Mouse (Mus musculus) heart, embryonic 15.5 days (tissue): ENCODE measurements around the gene Senp6. TPM values are rescaled to one million over a fixed set of nuclear protein-coding genes. Genes with fewer than 3 reads are reported as not detected.
A peak's percentile ranks its signal among the peaks of the same experiment; 100 is the strongest.

Source experiments
- ATAC-seq: fragments of 200-750 bp; cut with Nextera tagmentation; replicated peaks from 2 replicates; pipeline ENCODE4 v1.8.0; 2017; ENCODE audit warnings: low read depth, moderate TSS enrichment; ENCODE audit not compliant: insufficient number of reproducible peaks, insufficient read depth, low FRiP score
- H3K27ac ChIP-seq: fragments of 300-500 bp; sonication (generic); 2 replicates; pipeline ENCODE4 v1.5.1; 2015; ENCODE audit warnings: mild to moderate bottlenecking, inconsistent platforms
- H3K27me3 ChIP-seq: fragments of 300-500 bp; sonication (generic); 2 replicates; pipeline ENCODE4 v1.6.1; 2015; ENCODE audit warnings: inconsistent platforms
- H3K36me3 ChIP-seq: fragments of 300-500 bp; sonication (generic); 2 replicates; pipeline ENCODE4 v1.6.1; 2015; ENCODE audit warnings: mild to moderate bottlenecking, inconsistent platforms
- H3K4me1 ChIP-seq: fragments of 300-500 bp; sonication (generic); replicated peaks from 2 replicates; pipeline ENCODE4 v1.6.1; 2015; ENCODE audit warnings: inconsistent platforms
- H3K4me2 ChIP-seq: fragments of 300-500 bp; sonication (generic); 2 replicates; pipeline ENCODE4 v1.6.1; 2015; ENCODE audit warnings: inconsistent platforms, mild to moderate bottlenecking, moderate library complexity
- H3K4me3 ChIP-seq: fragments of 300-500 bp; sonication (generic); 2 replicates; pipeline ENCODE4 v1.5.1; 2015; ENCODE audit warnings: mild to moderate bottlenecking, inconsistent platforms
- H3K9ac ChIP-seq: fragments of 300-500 bp; sonication (generic); 2 replicates; pipeline ENCODE4 v1.6.1; 2015; ENCODE audit warnings: mild to moderate bottlenecking, inconsistent platforms
- H3K9me3 ChIP-seq: fragments of 300-500 bp; sonication (generic); replicated peaks from 2 replicates; pipeline ENCODE4 v1.6.1; 2016; ENCODE audit warnings: inconsistent platforms
- WGBS: fragments of 180-500 bp; shearing (Covaris S2); methylation state at CpG from one replicate; pipeline ENCODE4 v1.1.7; 2015; ENCODE audit warnings: mixed read lengths; 5-methylcytosine and 5-hydroxymethylcytosine counted together
- polyA plus RNA-seq: library from polyadenylated mRNA; unstranded; fragments of >200 nt; fragmentation: Nextera tagmentation; extraction: Ambion mirVana; gene quantifications from 2 replicates; pipeline ENCODE4 v1.2.1, GENCODE M21; 2015

The Senp6 gene
- polyA plus RNA-seq, 1 experiment from 2014 or later = 33.5 TPM

- WGBS = 76% methylated on average over 4 of the region's 4 CpGs
- H3K4me2 ChIP-seq = no peak overlapping the region
- peaks cover 10% of the 10 kb centered on the region; the same call in 1 of the 2 replicates for H3K4me1 ChIP-seq
- H3K27me3 ChIP-seq = no peaks in the 10 kb centered on the region
- no peak overlapping the region for H3K27ac ChIP-seq
- H3K4me3 ChIP-seq = no peak overlapping the region
- ATAC-seq = no peak
- H3K9ac ChIP-seq = no peak overlapping the region
- H3K36me3 ChIP-seq = no peaks in the 10 kb centered on the region
- H3K9me3 ChIP-seq = no peaks in the 10 kb centered on the region
These were observed 94.7 kb downstream of the Senp6 start for GRCm38 (mm10) chr9:80161451-80161850.

- Histone ChIP-seq H3K9me3 (no peaks in the 10 kb centered on the region), H3K36me3 (no peaks in the 10 kb centered on the region), H3K27ac (no peak overlapping the region), H3K4me1 (peaks cover 10% of the 10 kb centered on the region; the same call in 1 of the 2 replicates), H3K4me3 (no peak overlapping the region), H3K27me3 (no peaks in the 10 kb centered on the region), H3K4me2 (no peak overlapping the region), H3K9ac (no peak overlapping the region)
- WGBS = 74% methylated on average over 4 of the region's 4 CpGs
- ATAC-seq = no peak
These were observed 96.5 kb downstream of the Senp6 start for GRCm38 (mm10) chr9:80163126-80163723.

GRCm38 (mm10) chr9:80164191-80164590, 97.5 kb downstream of the Senp6 start:
- H3K4me3 ChIP-seq = peak overlapping the region; percentile 72
- WGBS = 2% methylated on average over 13 of the region's 13 CpGs
- H3K9me3 ChIP-seq = no peaks in the 10 kb centered on the region
- ATAC-seq = no peak
- no peaks in the 10 kb centered on the region for H3K36me3 ChIP-seq
- peaks cover 10% of the 10 kb centered on the region; the same call in 1 of the 2 replicates for H3K4me1 ChIP-seq
- peak overlapping the region; percentile 85 for H3K4me2 ChIP-seq
- H3K27ac ChIP-seq = peak overlapping the region; percentile 92
- H3K9ac ChIP-seq = peak overlapping the region; percentile 47; the same call in 1 of the 2 replicates
- no peaks in the 10 kb centered on the region for H3K27me3 ChIP-seq

- H3K9ac ChIP-seq = peak within 1 kb of the TSS; percentile 81
- ATAC-seq = peak; percentile 99
- no peaks in the 10 kb centered on the region for H3K36me3 ChIP-seq
- H3K27ac ChIP-seq = peak within 1 kb of the TSS; percentile 92
- H3K4me2 ChIP-seq = peak within 1 kb of the TSS; percentile 85
- H3K27me3 ChIP-seq = no peaks in the 10 kb centered on the region
- peaks cover 10% of the 10 kb centered on the region; the same call in 1 of the 2 replicates for H3K4me1 ChIP-seq
- no peaks in the 10 kb centered on the region for H3K9me3 ChIP-seq
- H3K4me3 ChIP-seq = peak within 1 kb of the TSS; percentile 72
- WGBS = under 1% methylated on average over 69 of the region's 69 CpGs
These were observed 98.1 kb downstream of the Senp6 start, which contains the start of gene Myo6 for GRCm38 (mm10) chr9:80164611-80165474. TSS of gene Myo6 (plus strand) at chr9:80165031.

GRCm38 (mm10) chr9:80165690-80166089, 99.0 kb downstream of the Senp6 start:
- no peaks in the 10 kb centered on the region for H3K9me3 ChIP-seq
- peak overlapping the region; percentile 85 for H3K4me2 ChIP-seq
- no peak for ATAC-seq
- peak overlapping the region; percentile 21; the same call in 1 of the 2 replicates for H3K27ac ChIP-seq
- 24% methylated on average over 9 of the region's 9 CpGs for WGBS
- H3K4me1 ChIP-seq = peaks cover 10% of the 10 kb centered on the region; the same call in 1 of the 2 replicates
- no peaks in the 10 kb centered on the region for H3K36me3 ChIP-seq
- peak overlapping the region; percentile 72 for H3K4me3 ChIP-seq
- H3K9ac ChIP-seq = peak overlapping the region; percentile 81
- no peaks in the 10 kb centered on the region for H3K27me3 ChIP-seq

GRCm38 (mm10) chr9:80166425-80166824, 99.7 kb downstream of the Senp6 start:
- Histone ChIP-seq H3K27ac (no peak overlapping the region), H3K4me1 (peaks cover 10% of the 10 kb centered on the region; the same call in 1 of the 2 replicates)

GRCm38 (mm10) chr9:80167089-80167488, 100.4 kb downstream of the Senp6 start:
- no peak overlapping the region for H3K27ac ChIP-seq
- no peak for ATAC-seq
- no peak overlapping the region for H3K4me3 ChIP-seq
- H3K4me2 ChIP-seq = no peak overlapping the region
- no peaks in the 10 kb centered on the region for H3K36me3 ChIP-seq
- no peaks in the 10 kb centered on the region for H3K9me3 ChIP-seq
- H3K4me1 ChIP-seq = peaks cover 10% of the 10 kb centered on the region; the same call in 1 of the 2 replicates
- H3K27me3 ChIP-seq = no peaks in the 10 kb centered on the region
- 74% methylated on average over 4 of the region's 4 CpGs for WGBS
- H3K9ac ChIP-seq = no peak overlapping the region

More at GRCm38 (mm10) chr9:80166425-80166824, 99.7 kb downstream of the Senp6 start:
- no peaks in the 10 kb centered on the region for H3K36me3 ChIP-seq
- peak overlapping the region; percentile 27 for H3K4me3 ChIP-seq
- no peak overlapping the region for H3K9ac ChIP-seq
- no peaks in the 10 kb centered on the region for H3K27me3 ChIP-seq
- ATAC-seq = no peak
- 65% methylated on average over 6 of the region's 6 CpGs for WGBS
- H3K9me3 ChIP-seq = no peaks in the 10 kb centered on the region
- H3K4me2 ChIP-seq = peak overlapping the region; percentile 85

- H3K27me3 ChIP-seq = no peaks in the 10 kb centered on the region
- ATAC-seq = no peak
- no peaks in the 10 kb centered on the region for H3K9me3 ChIP-seq
- H3K9ac ChIP-seq = no peak overlapping the region
- H3K4me2 ChIP-seq = no peak overlapping the region
- 84% methylated on average over 9 of the region's 9 CpGs for WGBS
- H3K36me3 ChIP-seq = no peaks in the 10 kb centered on the region
- H3K4me3 ChIP-seq = no peak overlapping the region
- no peak overlapping the region for H3K27ac ChIP-seq
- H3K4me1 ChIP-seq = peaks cover 8% of the 10 kb centered on the region
These were observed 102.8 kb downstream of the Senp6 start for GRCm38 (mm10) chr9:80169551-80169950.

- no peak for ATAC-seq
- Histone ChIP-seq H3K4me3 (no peak overlapping the region), H3K4me1 (peaks cover 9% of the 10 kb centered on the region), H3K36me3 (no peaks in the 10 kb centered on the region), H3K27ac (no peak overlapping the region), H3K4me2 (no peak overlapping the region), H3K9ac (no peak overlapping the region), H3K27me3 (no peaks in the 10 kb centered on the region), H3K9me3 (no peaks in the 10 kb centered on the region)
These were observed 104.5 kb downstream of the Senp6 start for GRCm38 (mm10) chr9:80171241-80171640.

GRCm38 (mm10) chr9:80172396-80173222, 105.9 kb downstream of the Senp6 start:
- Histone ChIP-seq H3K36me3 (no peaks in the 10 kb centered on the region), H3K4me2 (no peak overlapping the region), H3K27me3 (no peaks in the 10 kb centered on the region), H3K27ac (no peak overlapping the region), H3K9ac (no peak overlapping the region), H3K9me3 (no peaks in the 10 kb centered on the region), H3K4me3 (no peak overlapping the region), H3K4me1 (peaks cover 17% of the 10 kb centered on the region)
- no peak for ATAC-seq
- 86% methylated on average over 8 of the region's 8 CpGs for WGBS

GRCm38 (mm10) chr9:80173629-80174028, 106.9 kb downstream of the Senp6 start:
- no peaks in the 10 kb centered on the region for H3K27me3 ChIP-seq
- no peaks in the 10 kb centered on the region for H3K36me3 ChIP-seq
- no peak overlapping the region for H3K27ac ChIP-seq
- no peak overlapping the region for H3K9ac ChIP-seq
- H3K4me2 ChIP-seq = no peak overlapping the region
- H3K9me3 ChIP-seq = no peaks in the 10 kb centered on the region
- 54% methylated on average over 9 of the region's 9 CpGs for WGBS
- no peak overlapping the region for H3K4me3 ChIP-seq
- H3K4me1 ChIP-seq = peaks cover 17% of the 10 kb centered on the region
- no peak for ATAC-seq
